Mouse (Mus musculus): ENCODE results near the gene Pakap.
"Not testable (repeated sequence)": the region's sequence is repeated elsewhere in the genome, so short reads cannot be mapped to it uniquely, and the experiment has no call there.

The Pakap gene

GRCm38 (mm10) chr4:57879804-57880357 is 311.9 kb downstream of the Pakap start:
- peak; percentile 39 to 81 for DNase-seq (ENCODE audit: low spot score in 2 of 2)

- DNase-seq (ENCODE audit: low spot score in 2 of 2): no peak
These were observed 315.8 kb downstream of the Pakap start for GRCm38 (mm10) chr4:57883520-57884421.

- DNase-seq (ENCODE audit: low spot score in 2 of 2): no peak
These were observed 316.5 kb downstream of the Pakap start for GRCm38 (mm10) chr4:57884511-57884910.

- DNase-seq (ENCODE audit: low spot score in 2 of 2): no peak
These were observed 317.2 kb downstream of the Pakap start for GRCm38 (mm10) chr4:57885186-57885585.

GRCm38 (mm10) chr4:57886066-57886887 is 318.3 kb downstream of the Pakap start:
- DNase-seq (ENCODE audit: low spot score in 2 of 2): no peak

- no peak for DNase-seq (ENCODE audit: low spot score in 2 of 2)
These were observed 318.9 kb downstream of the Pakap start for GRCm38 (mm10) chr4:57886888-57887230.

- no peak for DNase-seq (ENCODE audit: low spot score in 2 of 2)
These were observed 320.3 kb downstream of the Pakap start for GRCm38 (mm10) chr4:57888246-57888645.

- not testable (repeated sequence) for DNase-seq (ENCODE audit: low spot score in 2 of 2)
These were observed 321.0 kb downstream of the Pakap start for GRCm38 (mm10) chr4:57888978-57889377.

- DNase-seq (ENCODE audit: low spot score in 2 of 2): no peak
These were observed 321.8 kb downstream of the Pakap start for GRCm38 (mm10) chr4:57889773-57890172.

GRCm38 (mm10) chr4:57892001-57892586 is 324.1 kb downstream of the Pakap start:
- no peak for DNase-seq (ENCODE audit: low spot score in 2 of 2)

- no peak for DNase-seq (ENCODE audit: low spot score in 2 of 2)
These were observed 327.2 kb downstream of the Pakap start for GRCm38 (mm10) chr4:57895140-57895539.

GRCm38 (mm10) chr4:57895902-57896301 is 327.9 kb downstream of the Pakap start:
- DNase-seq (ENCODE audit: low spot score in 2 of 2): no peak

GRCm38 (mm10) chr4:57896631-57897030 is 328.7 kb downstream of the Pakap start:
- no peak for DNase-seq (ENCODE audit: low spot score in 2 of 2)

- no peak for DNase-seq (ENCODE audit: low spot score in 2 of 2)
These were observed 333.2 kb downstream of the Pakap start for GRCm38 (mm10) chr4:57901210-57901609.

GRCm38 (mm10) chr4:57902619-57903018 is 334.6 kb downstream of the Pakap start:
- no peak for DNase-seq (ENCODE audit: low spot score in 2 of 2)

GRCm38 (mm10) chr4:57904211-57904610 is 336.2 kb downstream of the Pakap start:
- peak; percentile 20 to 60 for DNase-seq (ENCODE audit: low spot score in 2 of 2)

- no peak for DNase-seq (ENCODE audit: low spot score in 2 of 2)
These were observed 336.7 kb downstream of the Pakap start for GRCm38 (mm10) chr4:57904638-57905037.

GRCm38 (mm10) chr4:57906708-57907107 is 338.7 kb downstream of the Pakap start:
- DNase-seq (ENCODE audit: low spot score in 2 of 2): no peak

GRCm38 (mm10) chr4:57908860-57909259 is 340.9 kb downstream of the Pakap start:
- no peak for DNase-seq (ENCODE audit: low spot score in 2 of 2)

- no peak for DNase-seq (ENCODE audit: low spot score in 2 of 2)
These were observed 345.0 kb downstream of the Pakap start for GRCm38 (mm10) chr4:57913021-57913420.

- no peak for DNase-seq (ENCODE audit: low spot score in 2 of 2)
These were observed 346.5 kb downstream of the Pakap start for GRCm38 (mm10) chr4:57914193-57915190.

Data from frontal cortex, postnatal 14 days (tissue).